Mouse (Mus musculus) spleen, adult 2 months (tissue): Measurements from ENCODE around the gene Ccl26.

Experiments used
- CTCF ChIP-seq: fragments of 200-500 bp; IDR thresholded peaks from 2 replicates; pipeline ENCODE4 v1.5.1; 2011; ENCODE audit warnings: mild to moderate bottlenecking, inconsistent platforms; ENCODE audit not compliant: insufficient read depth, insufficient read length, insufficient replicate concordance; ENCODE audit errors: extremely low read depth
- POLR2A ChIP-seq: fragments of 200-500 bp; IDR thresholded peaks from 2 replicates; pipeline ENCODE4 v1.6.1; 2011; ENCODE audit warnings: low read depth, low read length, inconsistent platforms

DNA sequence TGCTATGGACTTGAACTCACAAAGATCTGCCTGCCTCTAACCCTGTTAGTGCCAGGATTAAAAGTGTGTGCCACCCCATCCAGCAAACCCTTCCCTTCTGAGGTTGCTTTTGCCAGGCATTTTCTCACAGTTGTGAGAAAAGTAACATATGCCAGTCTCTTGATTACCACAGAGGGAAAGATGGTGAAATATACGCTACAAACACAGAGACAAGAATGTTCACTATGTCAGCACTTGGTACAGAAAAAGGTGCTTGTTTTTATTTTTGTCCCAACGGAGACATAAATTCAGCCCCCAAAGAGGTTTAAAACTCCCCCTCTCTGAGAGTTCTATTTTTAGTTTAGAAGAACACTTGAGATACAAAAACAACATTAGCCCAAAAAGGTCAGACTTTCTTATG lies 39.3 kb downstream of the Ccl26 start:
- TF ChIP-seq CTCF (no peak), POLR2A (no peak)
